Mouse (Mus musculus): ENCODE measurements at regions not wholly inside any gene's neighbourhood (a gene's known extent, or its start where the extent isn't known, plus 50 kb on each side); places are given as distances from the start of the nearest gene placed in this dataset.

DNA sequence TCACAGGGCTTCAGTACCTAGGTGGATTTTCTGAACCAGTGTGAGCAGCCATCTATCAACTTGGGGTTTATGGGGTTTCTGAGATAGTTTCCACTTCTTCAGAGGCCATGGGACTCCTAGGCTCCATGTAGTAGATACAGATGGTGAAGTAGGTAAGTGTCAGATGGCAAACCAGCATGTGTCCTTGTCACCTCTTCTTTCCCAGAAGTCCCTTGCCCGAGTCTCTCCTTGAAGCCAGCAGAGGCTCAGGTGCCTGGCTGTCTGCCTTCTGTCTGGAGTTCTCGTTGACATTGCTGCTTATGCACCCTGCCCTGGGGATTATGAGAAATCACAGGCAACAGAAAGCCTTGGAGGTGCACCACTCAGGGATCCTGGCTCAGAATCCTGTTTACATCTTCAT is 476.9 kb downstream of the Gm10295 start:
- TF ChIP-seq GATA1 (IDR thresholded peaks at IDR 0.05; ENCODE audit: borderline replicate concordance, low read length) (no peak), FLI1 (IDR thresholded peaks at IDR 0.05; ENCODE audit: low read length) (no peak)

All from megakaryocyte, embryonic 14.5 days (primary cell).